Mouse (Mus musculus) G1E (cell line): ENCODE measurements at regions not wholly inside any gene's neighbourhood (a gene's known extent, or its start where the extent isn't known, plus 50 kb on each side); places are given as distances from the start of the nearest gene placed in this dataset.

Source experiments
- ATAC-seq: 2 replicates; pipeline ENCODE4 v1.8.0; 2016; ENCODE audit warnings: mild to moderate bottlenecking; ENCODE audit not compliant: insufficient number of reproducible peaks, poor library complexity, low FRiP score, severe bottlenecking; ENCODE audit errors: extremely low read depth
- DNase-seq: peaks from one replicate; pipeline ENCODE4 v3.0.0; 2012; ENCODE audit warnings: low spot score
- H3K27me3 ChIP-seq: 2 replicates; pipeline ENCODE4 v1.6.1; 2012; ENCODE audit warnings: mild to moderate bottlenecking, low read length, inconsistent platforms; ENCODE audit not compliant: insufficient read depth
- H3K36me3 ChIP-seq: replicated peaks from 2 replicates; pipeline ENCODE3; 2012; ENCODE audit warnings: mild to moderate bottlenecking, inconsistent platforms
- H3K4me1 ChIP-seq: 2 replicates; pipeline ENCODE4 v1.6.1; 2012; ENCODE audit warnings: low read depth, low read length, inconsistent platforms, mixed read lengths; ENCODE audit not compliant: insufficient read depth
- H3K4me3 ChIP-seq: 2 replicates; pipeline ENCODE4 v1.5.1; 2012; ENCODE audit warnings: low read depth, mild to moderate bottlenecking, inconsistent platforms, low read length, moderate library complexity, mixed read lengths
- H3K9me3 ChIP-seq: replicated peaks from 2 replicates; pipeline ENCODE4 v1.6.1; 2012; ENCODE audit warnings: inconsistent platforms
- CTCF ChIP-seq: IDR thresholded peaks from 2 replicates; pipeline ENCODE4 v1.5.1; 2012; ENCODE audit warnings: low read depth, low read length, inconsistent platforms, mixed read lengths
- GATA1 ChIP-seq: IDR thresholded peaks from 2 replicates; pipeline ENCODE4 v1.6.1; 2012; ENCODE audit warnings: borderline replicate concordance, low read length, inconsistent platforms, mixed read lengths
- GATA2 ChIP-seq: IDR thresholded peaks from 2 replicates; pipeline ENCODE4 v1.6.1; 2012; ENCODE audit warnings: low read depth, low read length, inconsistent platforms, borderline replicate concordance
- POLR2AphosphoS5 ChIP-seq: IDR thresholded peaks from 2 replicates; pipeline ENCODE4 v1.6.1; 2012; ENCODE audit warnings: low read depth, low read length, inconsistent platforms; ENCODE audit not compliant: insufficient replicate concordance
- TAL1 ChIP-seq: conservative IDR thresholded peaks from 2 replicates; pipeline ENCODE4 v1.6.1; 2012; ENCODE audit warnings: low read depth, low read length, inconsistent platforms, mixed read lengths

GRCm38 (mm10) chr8:93632896-93633295 is 97.3 kb upstream of the Ces5a start:
- DNase-seq: no peak
- Histone ChIP-seq H3K27me3 (no peaks in the 10 kb centered on the region), H3K36me3 (no peaks in the 10 kb centered on the region), H3K4me3 (no peak overlapping the region), H3K9me3 (peaks cover 47% of the 10 kb centered on the region), H3K4me1 (no peaks in the 10 kb centered on the region)
- no peak for ATAC-seq
- TF ChIP-seq TAL1 (no peak), POLR2AphosphoS5 (no peak), GATA2 (no peak), GATA1 (no peak), CTCF (no peak)

- TF ChIP-seq CTCF: no peak
- TF ChIP-seq GATA1: no peak
- no peak for TF ChIP-seq POLR2AphosphoS5
- TF ChIP-seq GATA2: no peak
- no peak for TF ChIP-seq TAL1
- DNase-seq: no peak
- no peak overlapping the region for H3K4me3 ChIP-seq
- peaks cover 53% of the 10 kb centered on the region for H3K9me3 ChIP-seq
- no peaks in the 10 kb centered on the region for H3K27me3 ChIP-seq
- no peaks in the 10 kb centered on the region for H3K36me3 ChIP-seq
- H3K4me1 ChIP-seq: no peaks in the 10 kb centered on the region
- no peak for ATAC-seq
These were observed 107.1 kb upstream of the Ces5a start for GRCm38 (mm10) chr8:93642770-93643169.

- Histone ChIP-seq H3K4me1 (no peaks in the 10 kb centered on the region), H3K27me3 (no peaks in the 10 kb centered on the region), H3K36me3 (no peaks in the 10 kb centered on the region), H3K4me3 (no peak overlapping the region), H3K9me3 (peaks cover 51% of the 10 kb centered on the region)
- ATAC-seq (no peak), DNase-seq (no peak)
- no peak for TF ChIP-seq GATA1
- TF ChIP-seq CTCF: no peak
- no peak for TF ChIP-seq POLR2AphosphoS5
- no peak for TF ChIP-seq GATA2
- TF ChIP-seq TAL1: no peak
These were observed 108.0 kb upstream of the Ces5a start for GRCm38 (mm10) chr8:93643471-93644215.

- ATAC-seq (no peak), DNase-seq (no peak)
- no peaks in the 10 kb centered on the region for H3K27me3 ChIP-seq
- H3K9me3 ChIP-seq: peaks cover 51% of the 10 kb centered on the region
- no peak overlapping the region for H3K4me3 ChIP-seq
- no peak for TF ChIP-seq CTCF
- no peak for TF ChIP-seq GATA2
- no peak for TF ChIP-seq GATA1
- TF ChIP-seq POLR2AphosphoS5: no peak
- no peak for TF ChIP-seq TAL1
- H3K4me1 ChIP-seq: no peaks in the 10 kb centered on the region
- H3K36me3 ChIP-seq: no peaks in the 10 kb centered on the region
These were observed 117.8 kb upstream of the Ces5a start for GRCm38 (mm10) chr8:93653421-93653820.

GRCm38 (mm10) chr8:93653913-93654705 is 118.5 kb upstream of the Ces5a start:
- no peak for ATAC-seq
- Histone ChIP-seq H3K4me3 (no peak overlapping the region), H3K36me3 (no peaks in the 10 kb centered on the region), H3K27me3 (no peaks in the 10 kb centered on the region), H3K4me1 (no peaks in the 10 kb centered on the region), H3K9me3 (peaks cover 56% of the 10 kb centered on the region)
- no peak for DNase-seq
- TF ChIP-seq TAL1 (no peak), GATA2 (no peak), POLR2AphosphoS5 (no peak), CTCF (no peak), GATA1 (no peak)

- DNase-seq: no peak
- Histone ChIP-seq H3K36me3 (no peaks in the 10 kb centered on the region), H3K4me3 (no peak overlapping the region), H3K27me3 (no peaks in the 10 kb centered on the region), H3K4me1 (no peaks in the 10 kb centered on the region), H3K9me3 (peaks cover 59% of the 10 kb centered on the region)
- no peak for ATAC-seq
- TF ChIP-seq GATA2 (no peak), CTCF (no peak), TAL1 (no peak), GATA1 (no peak), POLR2AphosphoS5 (no peak)
These were observed 120.1 kb upstream of the Ces5a start for GRCm38 (mm10) chr8:93655752-93656151.
